Mouse (Mus musculus): ENCODE results near the gene Tnip1. TPM values are rescaled to one million over a fixed set of nuclear protein-coding genes. Genes with fewer than 3 reads are reported as not detected.
"Not testable (repeated sequence)": the region's sequence is repeated elsewhere in the genome, so short reads cannot be mapped to it uniquely, and the experiment has no call there.

Tnip1 gene
- polyA plus RNA-seq, 1 experiment from 2014 or later = 23.6 TPM

DNA sequence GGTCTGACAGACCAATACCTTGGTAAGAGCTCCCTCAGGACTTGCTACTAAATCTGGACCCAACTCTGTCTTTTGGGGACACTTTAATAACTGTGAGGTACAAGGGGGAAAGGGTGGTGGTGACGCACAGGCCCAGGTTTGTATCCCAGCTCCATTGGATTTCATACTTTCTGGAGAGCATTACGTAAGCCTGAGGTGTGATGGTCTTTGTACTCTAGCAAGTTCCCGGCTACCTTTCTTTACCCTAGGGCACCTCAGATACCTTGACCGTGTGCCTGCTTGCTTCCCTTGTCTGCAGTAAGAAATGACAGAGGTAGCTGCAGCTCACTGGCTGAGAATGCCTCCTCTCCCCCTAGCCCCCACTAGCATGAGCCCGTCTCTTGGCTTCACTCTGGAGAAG lies 55.5 kb downstream of the Tnip1 start:
- peaks cover 40% of the 10 kb centered on the region for H3K4me1 ChIP-seq (replicated peaks)
- no peak overlapping the region for H3K27ac ChIP-seq (ENCODE audit: poor library complexity, severe bottlenecking)
- WGBS = 88% methylated on average over 5 of the region's 5 CpGs
- no peaks in the 10 kb centered on the region for H3K27me3 ChIP-seq (replicated peaks)
- H3K9ac ChIP-seq = no peak overlapping the region
- no peak overlapping the region for H3K4me2 ChIP-seq
- peaks cover 57% of the 10 kb centered on the region for H3K36me3 ChIP-seq
- no peaks in the 10 kb centered on the region for H3K9me3 ChIP-seq (replicated peaks)
- ATAC-seq (ENCODE audit: insufficient number of reproducible peaks, low FRiP score) = no peak
- H3K4me3 ChIP-seq = no peak overlapping the region

DNA sequence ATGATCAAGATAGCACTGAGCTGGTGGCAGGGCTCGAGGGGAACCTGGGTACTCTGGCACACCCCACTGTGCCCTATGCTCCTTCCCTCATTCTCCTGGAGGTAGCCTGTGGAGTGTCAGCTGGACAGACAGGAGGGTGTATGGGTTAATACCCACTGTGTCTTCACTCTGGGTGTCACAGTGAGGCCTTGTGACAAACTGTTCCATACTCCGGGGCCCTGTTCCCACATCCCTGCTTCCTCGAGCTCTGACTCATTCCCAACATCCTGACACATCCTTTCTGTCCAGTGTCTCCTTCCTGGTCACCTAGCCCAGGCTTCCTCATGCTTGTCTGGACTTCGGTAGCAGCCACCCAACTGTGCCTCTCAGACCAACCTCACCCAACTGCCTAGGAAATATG lies 56.3 kb downstream of the Tnip1 start:
- Histone ChIP-seq H3K27me3 (replicated peaks) (no peaks in the 10 kb centered on the region), H3K36me3 (peaks cover 49% of the 10 kb centered on the region), H3K4me2 (peak overlapping the region; percentile 4; the same call in 1 of the 2 replicates), H3K9ac (0 out of 2 replicates have a peak overlapping the region, but pooled peaks have one; percentile 57), H3K4me1 (replicated peaks) (peaks cover 41% of the 10 kb centered on the region), H3K27ac (ENCODE audit: poor library complexity, severe bottlenecking) (peak overlapping the region; percentile 67), H3K9me3 (replicated peaks) (no peaks in the 10 kb centered on the region), H3K4me3 (no peak overlapping the region)
- 40% methylated on average over 4 of the region's 4 CpGs for WGBS
- ATAC-seq (ENCODE audit: insufficient number of reproducible peaks, low FRiP score) = no peak

DNA sequence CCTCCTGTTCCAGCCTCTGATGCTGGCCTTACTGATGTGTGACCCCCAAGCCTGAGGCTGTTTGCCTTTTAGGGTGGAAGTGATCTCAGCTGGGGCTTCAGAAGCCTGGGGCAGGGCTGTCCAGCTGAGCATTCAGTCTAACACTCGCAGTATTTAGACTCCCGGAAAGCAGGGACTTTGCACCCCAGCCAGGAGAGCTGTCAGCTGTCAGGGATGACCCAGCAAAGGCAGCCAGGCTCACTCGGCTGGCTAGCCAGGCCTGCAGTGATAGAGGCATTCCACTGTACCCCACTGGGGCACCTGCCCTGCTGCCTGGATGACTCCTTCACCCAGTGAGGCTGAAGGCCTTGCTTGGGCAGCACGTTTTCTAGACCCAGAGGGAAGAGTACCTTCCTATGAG lies 56.8 kb downstream of the Tnip1 start:
- Histone ChIP-seq H3K4me1 (replicated peaks) (peaks cover 41% of the 10 kb centered on the region), H3K9me3 (replicated peaks) (no peaks in the 10 kb centered on the region), H3K4me2 (peak overlapping the region; percentile 4; the same call in 1 of the 2 replicates), H3K27me3 (replicated peaks) (no peaks in the 10 kb centered on the region), H3K4me3 (no peak overlapping the region), H3K9ac (peak overlapping the region; percentile 57; the same call in 1 of the 2 replicates), H3K27ac (ENCODE audit: poor library complexity, severe bottlenecking) (peak overlapping the region; percentile 67), H3K36me3 (peaks cover 44% of the 10 kb centered on the region)
- ATAC-seq (ENCODE audit: insufficient number of reproducible peaks, low FRiP score) = no peak
- WGBS = 38% methylated on average over 4 of the region's 4 CpGs

DNA sequence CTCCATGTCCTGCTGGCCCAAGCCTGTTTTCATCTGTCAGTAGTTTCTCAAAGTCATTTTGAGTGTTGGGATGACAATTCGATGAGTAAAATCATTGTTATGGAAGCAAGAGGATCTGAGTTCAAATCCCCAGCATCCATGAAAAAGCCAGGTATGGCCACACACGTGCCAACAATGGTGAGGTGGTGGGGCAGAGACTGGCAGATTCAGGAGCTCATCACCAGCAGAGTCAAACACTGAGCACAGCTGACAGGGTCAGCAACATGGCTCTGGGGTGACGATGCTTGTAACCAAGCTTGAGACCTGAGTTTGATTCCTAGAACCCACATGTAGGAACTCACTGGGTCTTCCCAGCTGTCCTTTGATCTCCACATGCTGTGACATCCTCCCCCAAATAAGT lies 57.6 kb downstream of the Tnip1 start:
- peaks cover 37% of the 10 kb centered on the region for H3K36me3 ChIP-seq
- no peak overlapping the region for H3K4me3 ChIP-seq
- no peaks in the 10 kb centered on the region for H3K9me3 ChIP-seq (replicated peaks)
- no peak overlapping the region for H3K9ac ChIP-seq
- H3K4me1 ChIP-seq (replicated peaks) = peaks cover 41% of the 10 kb centered on the region
- H3K27me3 ChIP-seq (replicated peaks) = no peaks in the 10 kb centered on the region
- no peak for ATAC-seq (ENCODE audit: insufficient number of reproducible peaks, low FRiP score)
- 86% methylated on average over 3 of the region's 3 CpGs for WGBS
- peak overlapping the region; percentile 87; the same call in 1 of the 2 replicates for H3K4me2 ChIP-seq
- H3K27ac ChIP-seq (ENCODE audit: poor library complexity, severe bottlenecking) = peak overlapping the region; percentile 86; the same call in 1 of the 2 replicates

DNA sequence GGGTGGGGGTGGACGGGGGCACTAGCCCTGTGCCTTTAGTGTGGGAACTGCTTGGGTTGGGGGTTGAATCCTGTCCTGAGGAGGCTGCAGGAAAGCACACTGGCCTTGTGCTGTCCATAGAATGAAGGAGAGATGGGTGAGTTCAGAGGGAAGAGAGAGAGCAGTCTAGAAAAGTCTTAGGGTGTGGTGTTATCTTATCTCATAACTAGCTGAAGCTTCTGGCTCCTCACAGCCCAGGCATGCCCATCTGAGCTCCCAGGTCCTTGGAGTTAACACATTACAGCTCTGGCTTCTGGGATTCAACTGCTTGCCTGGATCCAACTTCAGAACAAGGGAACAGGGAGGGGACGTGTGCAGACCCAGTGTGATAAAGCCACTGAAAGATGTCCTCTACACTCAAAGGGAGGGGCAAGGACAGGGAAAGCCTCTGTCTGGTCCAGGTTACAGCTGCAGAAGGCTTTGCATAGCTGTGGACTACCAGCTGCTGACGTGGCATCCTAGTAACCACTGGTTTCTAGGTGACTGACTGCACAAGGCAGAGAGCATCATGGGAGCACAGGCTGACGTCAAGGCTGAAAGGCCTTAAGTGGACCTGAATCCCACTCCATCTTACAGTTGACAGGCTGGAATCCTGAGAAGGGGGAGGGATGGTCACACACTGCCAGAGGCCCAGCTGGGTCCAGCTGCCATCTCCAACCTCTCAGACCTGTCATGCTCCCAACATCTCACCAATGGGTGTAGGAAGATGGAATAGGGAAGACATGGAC lies 58.6 kb downstream of the Tnip1 start:
- peaks cover 41% of the 10 kb centered on the region for H3K4me1 ChIP-seq (replicated peaks)
- peak overlapping the region; percentile 72 for H3K4me3 ChIP-seq
- peak overlapping the region; percentile 86 for H3K27ac ChIP-seq (ENCODE audit: poor library complexity, severe bottlenecking)
- H3K36me3 ChIP-seq = peaks cover 27% of the 10 kb centered on the region
- peak; percentile 53 for ATAC-seq (ENCODE audit: insufficient number of reproducible peaks, low FRiP score)
- WGBS = 19% methylated on average over 4 of the region's 4 CpGs
- H3K27me3 ChIP-seq (replicated peaks) = no peaks in the 10 kb centered on the region
- H3K4me2 ChIP-seq = peak overlapping the region; percentile 87
- no peaks in the 10 kb centered on the region for H3K9me3 ChIP-seq (replicated peaks)
- peak overlapping the region; percentile 80 for H3K9ac ChIP-seq

DNA sequence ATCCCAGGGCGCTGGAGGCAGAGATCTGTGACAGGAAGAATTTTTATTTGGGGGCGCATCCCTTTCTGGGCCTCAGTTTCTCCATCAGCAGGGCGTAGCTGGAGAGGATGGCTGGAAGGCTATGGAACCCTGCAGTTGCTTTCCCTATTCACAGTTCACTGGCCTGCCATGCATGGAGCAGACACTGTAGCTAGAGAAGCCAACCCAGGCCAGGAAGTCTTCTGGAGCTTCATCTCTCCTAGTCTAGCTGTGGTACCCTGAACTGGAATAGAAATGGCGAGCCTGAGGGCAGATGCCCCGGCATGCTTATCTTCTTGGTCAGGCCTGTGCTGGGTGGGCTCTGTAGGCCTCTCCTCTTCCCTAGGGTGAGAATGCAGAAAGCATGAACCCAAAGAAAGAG lies 59.4 kb downstream of the Tnip1 start:
- WGBS = 47% methylated on average over 5 of the region's 5 CpGs
- no peak for ATAC-seq (ENCODE audit: insufficient number of reproducible peaks, low FRiP score)
- H3K9me3 ChIP-seq (replicated peaks) = no peaks in the 10 kb centered on the region
- H3K4me2 ChIP-seq = peak overlapping the region; percentile 87
- peak overlapping the region; percentile 72 for H3K4me3 ChIP-seq
- H3K36me3 ChIP-seq = peaks cover 19% of the 10 kb centered on the region
- peaks cover 43% of the 10 kb centered on the region for H3K4me1 ChIP-seq (replicated peaks)
- H3K27ac ChIP-seq (ENCODE audit: poor library complexity, severe bottlenecking) = peak overlapping the region; percentile 86
- no peaks in the 10 kb centered on the region for H3K27me3 ChIP-seq (replicated peaks)
- peak overlapping the region; percentile 80 for H3K9ac ChIP-seq

DNA sequence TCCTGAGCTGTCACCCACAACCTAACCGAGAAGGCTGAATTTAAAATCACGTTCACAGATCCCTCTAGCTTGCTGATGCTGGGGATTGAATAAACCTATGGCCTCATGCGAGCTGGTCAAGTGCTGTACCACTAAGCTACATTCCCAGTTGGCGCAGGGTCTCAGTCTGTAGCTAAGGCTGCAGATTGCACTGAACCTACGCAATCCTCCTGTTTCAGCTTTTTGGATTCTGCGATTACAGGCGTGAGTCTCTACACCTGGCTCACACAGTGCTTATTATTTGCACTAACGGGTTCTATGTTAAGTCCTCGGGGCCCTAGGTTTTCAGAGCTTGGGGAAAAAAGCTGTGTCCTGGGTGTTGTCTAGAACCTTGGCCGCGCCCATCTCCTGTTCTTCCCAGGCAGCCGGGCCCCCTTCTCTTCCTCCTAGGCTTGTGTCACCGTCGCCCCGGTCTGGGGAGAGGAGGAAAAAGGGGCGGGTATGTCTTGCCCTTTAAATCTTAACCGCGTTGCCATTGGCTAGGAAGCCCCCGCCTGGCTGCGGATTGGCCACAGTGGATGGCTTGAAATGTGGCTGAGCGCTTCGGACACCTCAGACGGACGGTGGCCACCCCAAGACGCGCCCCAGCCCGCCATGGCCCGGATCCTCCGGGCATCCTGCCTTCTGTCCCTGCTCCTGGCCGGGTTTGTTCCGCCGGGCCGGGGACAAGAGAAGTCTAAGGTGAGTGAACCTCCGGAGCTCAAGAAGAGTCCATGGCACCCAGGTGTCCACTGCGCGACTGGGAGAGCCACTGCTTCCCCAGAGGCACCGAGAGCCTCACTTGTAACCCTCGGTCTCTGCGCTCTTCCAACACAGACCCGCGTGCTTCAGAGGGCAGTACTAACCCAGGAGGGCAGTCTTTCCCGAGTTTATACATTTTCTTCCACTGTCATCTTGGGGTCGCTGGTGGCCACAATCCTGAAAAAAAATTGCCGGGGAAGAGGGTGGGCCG lies 60.1 kb downstream of the Tnip1 start, which contains the start of gene Gpx3:
Gpx3 (plus strand) TSS at position 121 of the 991 bp plus-strand sequence.
- Histone ChIP-seq H3K27me3 (replicated peaks) (no peaks in the 10 kb centered on the region), H3K4me3 (peak within 1 kb of the TSS; percentile 72), H3K36me3 (peaks cover 12% of the 10 kb centered on the region), H3K27ac (ENCODE audit: poor library complexity, severe bottlenecking) (peak within 1 kb of the TSS; percentile 86), H3K9ac (peak within 1 kb of the TSS; percentile 80), H3K9me3 (replicated peaks) (no peaks in the 10 kb centered on the region), H3K4me2 (peak within 1 kb of the TSS; percentile 87), H3K4me1 (replicated peaks) (peaks cover 45% of the 10 kb centered on the region)
- ATAC-seq (ENCODE audit: insufficient number of reproducible peaks, low FRiP score) = peak; percentile 84
- WGBS = 13% methylated on average over 45 of the region's 45 CpGs

DNA sequence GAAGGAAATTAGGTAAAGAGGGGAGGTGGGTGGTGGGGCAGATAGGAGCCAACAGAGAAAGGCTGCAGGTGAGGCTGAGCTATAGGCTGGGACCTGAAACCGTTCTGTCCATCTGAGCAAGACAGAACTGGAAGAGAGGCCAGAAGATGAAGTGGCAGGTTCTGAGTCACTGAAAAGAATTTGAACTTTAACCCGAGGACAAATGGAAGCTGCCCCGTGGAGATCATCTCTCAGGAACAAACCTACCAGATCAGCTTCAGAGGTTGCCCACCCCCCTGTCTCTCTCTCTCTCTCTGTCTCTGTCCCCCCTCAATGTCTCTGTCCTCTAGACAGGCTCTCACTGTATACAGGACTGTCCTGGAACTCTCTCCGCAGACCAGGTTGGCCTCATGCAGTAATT lies 63.1 kb downstream of the Tnip1 start:
- no peak for ATAC-seq (ENCODE audit: insufficient number of reproducible peaks, low FRiP score)
- Histone ChIP-seq H3K36me3 (no peaks in the 10 kb centered on the region), H3K9ac (no peak overlapping the region), H3K4me3 (no peak overlapping the region), H3K27ac (ENCODE audit: poor library complexity, severe bottlenecking) (no peak overlapping the region), H3K4me1 (replicated peaks) (peaks cover 34% of the 10 kb centered on the region), H3K27me3 (replicated peaks) (no peaks in the 10 kb centered on the region), H3K9me3 (replicated peaks) (no peaks in the 10 kb centered on the region), H3K4me2 (no peak overlapping the region)
- 71% methylated on average over 4 of the region's 4 CpGs for WGBS

DNA sequence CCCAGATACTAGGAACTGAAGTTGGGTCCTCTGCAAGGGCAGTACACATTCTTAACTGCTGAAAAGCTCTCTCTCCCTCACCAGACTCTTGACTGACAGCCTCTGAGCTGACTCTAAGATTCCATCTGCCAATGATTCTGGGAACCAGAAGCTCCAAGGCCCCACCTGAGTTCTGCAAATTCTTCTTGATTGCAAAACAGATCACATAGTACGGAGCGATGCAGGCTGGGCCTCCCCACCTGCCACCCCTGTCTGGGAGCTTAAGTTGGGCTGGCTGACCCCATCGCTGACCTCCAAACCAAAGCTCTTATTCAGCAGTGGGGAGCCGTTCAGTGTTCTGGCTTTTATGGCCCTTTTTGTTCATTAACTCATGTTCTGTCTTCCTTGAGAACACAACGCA lies 65.2 kb downstream of the Tnip1 start:
- H3K4me2 ChIP-seq = no peak overlapping the region
- WGBS = 68% methylated on average over 5 of the region's 5 CpGs
- H3K27ac ChIP-seq (ENCODE audit: poor library complexity, severe bottlenecking) = no peak overlapping the region
- peaks cover 14% of the 10 kb centered on the region for H3K4me1 ChIP-seq (replicated peaks)
- no peaks in the 10 kb centered on the region for H3K9me3 ChIP-seq (replicated peaks)
- H3K9ac ChIP-seq = no peak overlapping the region
- H3K36me3 ChIP-seq = no peaks in the 10 kb centered on the region
- no peak overlapping the region for H3K4me3 ChIP-seq
- no peak; the same call in 1 of the 2 replicates for ATAC-seq (ENCODE audit: insufficient number of reproducible peaks, low FRiP score)
- H3K27me3 ChIP-seq (replicated peaks) = no peaks in the 10 kb centered on the region

DNA sequence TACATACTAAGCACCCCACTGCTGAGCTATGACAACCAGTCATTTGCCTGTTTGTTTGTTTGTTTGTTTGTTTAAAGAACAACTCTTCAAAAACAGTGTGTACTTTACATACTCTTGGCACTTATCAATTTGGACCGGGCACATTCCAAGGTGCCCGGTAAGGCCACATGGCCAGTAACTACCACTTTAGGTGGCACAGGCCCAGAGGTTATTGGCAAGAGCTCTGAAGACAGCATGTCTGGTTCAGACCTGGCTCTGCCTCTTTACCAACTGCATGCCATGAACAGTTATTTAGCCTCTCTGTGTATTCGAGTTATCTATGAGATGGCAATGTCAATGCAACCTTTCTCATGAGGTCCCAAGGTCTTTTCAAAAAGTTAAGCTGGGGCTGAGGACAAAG lies 66.1 kb downstream of the Tnip1 start:
- not testable (repeated sequence) for ATAC-seq (ENCODE audit: insufficient number of reproducible peaks, low FRiP score); H3K36me3 ChIP-seq; H3K9ac ChIP-seq; H3K4me2 ChIP-seq; H3K27me3 ChIP-seq (replicated peaks); H3K27ac ChIP-seq (ENCODE audit: poor library complexity, severe bottlenecking); H3K4me3 ChIP-seq; H3K9me3 ChIP-seq (replicated peaks)
- H3K4me1 ChIP-seq (replicated peaks) = peaks cover 11% of the 10 kb centered on the region; the same call in 1 of the 2 replicates
- WGBS = 91% methylated on average over 3 of the region's 3 CpGs

DNA sequence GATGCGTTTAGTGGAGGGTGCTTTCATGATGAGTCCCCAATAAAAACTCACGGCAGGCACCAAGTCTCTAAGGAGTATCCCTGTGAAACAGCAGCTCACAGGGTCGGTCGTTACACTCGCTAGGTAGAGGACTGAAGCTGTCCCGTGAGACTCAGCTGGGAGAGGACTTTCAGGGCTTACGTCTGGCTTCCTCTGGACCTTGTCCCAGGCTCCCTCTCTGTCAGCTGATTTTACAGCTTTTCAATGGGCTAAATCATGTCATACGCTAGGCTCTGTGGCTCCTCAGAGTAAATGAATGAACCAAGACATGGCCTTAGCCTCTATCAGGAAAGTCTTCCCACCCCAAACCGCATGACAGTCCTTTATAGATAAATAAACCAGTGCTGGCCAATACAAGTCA lies 68.1 kb downstream of the Tnip1 start:
- no peaks in the 10 kb centered on the region for H3K9me3 ChIP-seq (replicated peaks)
- no peak overlapping the region for H3K9ac ChIP-seq
- H3K36me3 ChIP-seq = no peaks in the 10 kb centered on the region
- H3K27ac ChIP-seq (ENCODE audit: poor library complexity, severe bottlenecking) = no peak overlapping the region
- WGBS = 71% methylated on average over 9 of the region's 9 CpGs
- peaks cover 11% of the 10 kb centered on the region; the same call in 1 of the 2 replicates for H3K4me1 ChIP-seq (replicated peaks)
- H3K4me3 ChIP-seq = no peak overlapping the region
- H3K4me2 ChIP-seq = no peak overlapping the region
- no peaks in the 10 kb centered on the region for H3K27me3 ChIP-seq (replicated peaks)
- no peak for ATAC-seq (ENCODE audit: insufficient number of reproducible peaks, low FRiP score)

Data from heart, embryonic 12.5 days (tissue).